Mouse (Mus musculus): ENCODE measurements around the gene Sytl3. TPM values are rescaled to one million over a fixed set of nuclear protein-coding genes. Genes with fewer than 3 reads are reported as not detected.
"Not testable (repeated sequence)": the region's sequence is repeated elsewhere in the genome, so short reads cannot be mapped to it uniquely, and the experiment has no call there.

The Sytl3 gene
- polyA plus RNA-seq, 1 experiment from 2014 or later: not detected

DNA sequence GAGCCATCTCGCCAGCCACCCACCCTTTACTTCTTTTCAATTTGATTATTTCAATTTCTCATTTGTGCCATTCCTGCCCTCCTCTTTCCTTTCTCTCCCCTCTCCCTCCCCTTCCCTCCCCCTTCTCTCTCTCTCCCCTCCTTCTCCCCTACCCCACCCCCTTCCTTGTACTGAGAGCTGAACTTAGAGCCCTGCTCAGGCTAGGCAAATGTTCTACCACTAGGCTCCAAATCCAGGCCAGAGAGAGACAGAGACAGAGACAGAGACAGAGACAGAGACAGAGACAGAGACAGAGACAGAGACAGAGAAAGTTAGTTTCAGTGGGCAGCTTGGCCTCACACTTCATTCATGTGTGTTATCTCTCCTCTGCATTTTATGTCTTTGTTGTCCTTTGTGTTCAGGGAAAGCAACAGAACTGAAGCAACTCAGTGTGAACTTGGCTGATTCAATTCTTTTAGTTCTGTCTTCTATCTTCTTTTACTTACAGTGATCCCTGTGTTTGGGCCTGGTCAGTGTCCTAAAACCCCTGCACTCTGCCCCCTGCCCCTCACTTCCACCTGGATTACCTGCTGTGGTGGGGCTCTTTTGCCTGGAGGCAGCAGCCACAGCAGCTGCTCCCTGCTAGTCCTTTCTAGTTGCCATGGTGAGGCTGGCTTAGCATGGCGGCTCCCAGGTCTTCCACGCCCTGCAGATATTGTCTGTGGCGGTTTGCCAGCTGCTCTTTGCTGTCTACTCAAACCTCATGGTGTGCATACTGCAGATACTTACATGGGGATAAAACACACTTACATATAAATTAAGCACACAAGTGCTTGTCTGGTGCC lies 25.8 kb downstream of the Sytl3 start:
- H3K4me1 ChIP-seq; H3K27me3 ChIP-seq (replicated peaks; ENCODE audit: low read depth, poor library complexity, severe bottlenecking); H3K36me3 ChIP-seq (replicated peaks); H3K4me3 ChIP-seq; DNase-seq (ENCODE audit: low spot score); H3K27ac ChIP-seq (replicated peaks); H3K9me3 ChIP-seq: not testable (repeated sequence)
- WGBS: 0% methylated on average over 1 of the region's 4 CpGs

DNA sequence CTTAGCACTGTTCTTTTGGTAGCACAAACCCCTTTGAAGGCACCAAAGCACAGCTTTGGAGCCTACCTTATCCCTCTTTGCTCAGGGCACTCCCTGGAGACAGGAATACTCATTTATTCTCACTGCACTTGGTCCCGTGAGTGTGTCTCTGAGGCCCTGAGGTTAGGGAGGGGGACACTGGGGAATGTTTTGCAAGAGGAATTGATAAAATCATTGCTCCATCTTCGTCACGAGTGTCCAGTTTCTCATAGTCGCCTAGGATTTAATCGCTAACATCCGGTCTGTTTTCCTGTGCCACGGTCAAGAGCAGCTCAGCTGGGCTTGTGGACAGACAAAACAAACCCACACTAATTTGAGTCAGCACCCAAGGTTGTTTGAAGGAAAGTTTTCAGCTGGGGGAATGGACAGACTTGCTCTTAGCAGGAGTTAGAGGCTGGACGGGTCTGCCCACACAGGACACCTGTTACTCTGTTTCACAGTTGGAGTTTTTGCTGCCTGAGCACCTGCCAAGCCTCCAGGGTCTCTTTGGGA lies 26.5 kb downstream of the Sytl3 start:
- DNase-seq (ENCODE audit: low spot score); H3K9me3 ChIP-seq; H3K27ac ChIP-seq (replicated peaks); H3K27me3 ChIP-seq (replicated peaks; ENCODE audit: low read depth, poor library complexity, severe bottlenecking); H3K36me3 ChIP-seq (replicated peaks); H3K4me3 ChIP-seq; H3K4me1 ChIP-seq: not testable (repeated sequence)
- 29% methylated on average over 5 of the region's 8 CpGs for WGBS

DNA sequence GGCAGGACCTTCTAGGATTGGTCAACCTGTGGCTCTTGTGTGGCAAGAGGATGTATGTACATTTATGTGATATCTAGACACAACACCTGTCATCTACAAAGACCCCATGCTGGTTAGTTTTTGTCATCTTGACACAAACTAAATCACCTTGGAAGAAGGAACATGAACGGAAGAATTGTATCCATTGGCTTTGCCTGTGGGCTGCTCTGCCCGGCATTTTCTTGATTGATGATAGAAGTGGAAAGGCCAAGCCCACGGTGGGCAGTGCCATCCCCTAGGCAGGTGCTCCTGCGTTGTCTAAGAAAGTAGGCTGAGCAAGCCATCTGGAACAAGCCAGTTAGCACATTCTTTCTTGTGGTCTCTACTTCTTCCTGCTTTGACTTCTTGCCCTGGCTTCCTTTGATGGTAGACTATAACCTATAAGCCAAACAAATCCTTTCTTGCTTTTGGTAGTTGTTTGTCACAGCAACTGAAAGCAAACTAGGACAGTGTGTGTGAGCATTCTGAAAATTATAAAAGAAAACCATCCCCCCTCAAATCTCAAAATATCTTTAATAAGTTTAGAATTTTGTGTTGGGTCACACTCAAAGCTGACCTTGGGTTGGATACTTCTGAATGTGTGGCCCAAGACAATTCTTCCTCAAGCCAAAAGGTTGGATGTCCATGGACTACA lies 27.5 kb downstream of the Sytl3 start:
- not testable (repeated sequence) for H3K36me3 ChIP-seq (replicated peaks); H3K4me1 ChIP-seq; H3K27ac ChIP-seq (replicated peaks); H3K27me3 ChIP-seq (replicated peaks; ENCODE audit: low read depth, poor library complexity, severe bottlenecking); DNase-seq (ENCODE audit: low spot score); H3K4me3 ChIP-seq; H3K9me3 ChIP-seq
- 94% methylated on average over 3 of the region's 4 CpGs for WGBS

DNA sequence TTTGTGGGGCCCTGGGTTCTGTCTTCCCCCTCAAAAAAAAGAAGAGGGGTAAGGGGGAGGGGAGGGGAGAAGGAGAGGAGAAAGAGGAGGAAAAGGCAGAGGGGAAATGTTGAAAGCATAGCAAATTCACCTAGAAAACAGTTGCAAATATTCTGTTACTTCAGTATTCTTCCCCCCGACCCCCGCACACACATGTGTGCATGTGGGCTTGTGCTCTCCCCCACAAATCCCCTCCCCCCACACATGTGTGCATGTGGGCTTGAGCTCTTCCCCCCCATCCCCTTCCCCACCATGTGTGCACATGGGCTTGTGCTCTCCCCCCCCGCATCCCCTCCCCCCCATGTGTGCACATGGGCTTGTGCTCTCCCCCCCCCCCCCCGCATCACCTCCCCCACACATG lies 30.5 kb downstream of the Sytl3 start:
- not testable (repeated sequence) for H3K4me1 ChIP-seq; H3K4me3 ChIP-seq; H3K9me3 ChIP-seq; H3K36me3 ChIP-seq (replicated peaks); H3K27me3 ChIP-seq (replicated peaks; ENCODE audit: low read depth, poor library complexity, severe bottlenecking); DNase-seq (ENCODE audit: low spot score); H3K27ac ChIP-seq (replicated peaks)
- 91% methylated on average over 3 of the region's 4 CpGs for WGBS

GRCm38 (mm10) chr17:6691596-6691995 lies 32.7 kb downstream of the Sytl3 start:
- not testable (repeated sequence) for H3K36me3 ChIP-seq (replicated peaks); H3K4me1 ChIP-seq; H3K9me3 ChIP-seq; H3K27me3 ChIP-seq (replicated peaks; ENCODE audit: low read depth, poor library complexity, severe bottlenecking); H3K27ac ChIP-seq (replicated peaks); H3K4me3 ChIP-seq
- 11% methylated on average over 2 of the region's 2 CpGs for WGBS
- peak; percentile 37 for DNase-seq (ENCODE audit: low spot score)

- DNase-seq (ENCODE audit: low spot score); H3K4me1 ChIP-seq; H3K27ac ChIP-seq (replicated peaks); H3K36me3 ChIP-seq (replicated peaks); H3K9me3 ChIP-seq; H3K27me3 ChIP-seq (replicated peaks; ENCODE audit: low read depth, poor library complexity, severe bottlenecking); H3K4me3 ChIP-seq: not testable (repeated sequence)
- 77% methylated on average over 9 of the region's 9 CpGs for whole genome bisulfite sequencing
These were observed 36.8 kb downstream of the Sytl3 start for GRCm38 (mm10) chr17:6695712-6696111.

DNA sequence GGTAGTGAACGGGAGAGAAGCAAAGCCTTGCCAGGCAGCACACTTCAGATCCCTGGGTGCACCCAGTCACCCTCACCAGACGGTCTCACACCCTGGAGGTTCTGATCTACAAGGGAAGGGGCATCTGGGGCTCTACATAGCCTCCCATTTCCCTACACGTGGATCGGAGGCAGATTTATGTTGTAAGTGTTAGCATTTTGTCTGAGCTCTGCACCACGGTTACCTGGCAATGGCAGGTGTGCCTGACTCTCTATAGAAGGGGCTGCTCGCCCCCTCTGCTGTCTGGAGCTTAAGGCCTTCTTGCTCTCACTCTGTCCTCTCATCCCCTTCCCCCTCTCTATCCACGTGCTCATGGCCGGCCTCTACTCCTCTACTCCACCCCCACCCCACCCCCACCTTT lies 37.6 kb downstream of the Sytl3 start:
- not testable (repeated sequence) for DNase-seq (ENCODE audit: low spot score)

DNA sequence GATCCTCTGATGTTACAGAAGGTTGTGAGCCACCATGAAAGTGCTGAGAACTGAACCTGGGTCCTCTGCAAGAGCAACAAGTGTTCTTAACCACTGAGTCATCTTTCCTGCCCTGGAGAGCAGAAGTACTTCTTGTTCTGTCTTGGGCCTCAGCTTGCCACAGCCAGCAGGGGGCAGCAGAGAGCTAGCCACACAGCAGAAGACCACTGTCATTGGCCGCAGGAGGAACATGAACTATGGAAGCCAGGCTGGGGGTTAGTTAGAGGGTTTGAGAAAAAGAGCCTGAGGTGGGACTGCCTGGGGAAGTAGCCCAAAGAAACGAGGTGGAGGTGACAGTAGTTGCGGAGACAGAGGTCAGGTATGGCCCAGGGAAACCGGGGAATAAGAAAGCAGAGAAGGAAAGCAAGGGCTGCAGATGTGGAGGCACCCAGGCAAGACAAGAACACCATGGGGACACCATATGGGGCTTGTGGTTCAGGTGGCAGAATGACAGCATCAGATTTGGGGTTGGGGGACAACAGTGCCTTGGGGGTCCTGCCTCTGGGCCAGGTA lies 38.4 kb downstream of the Sytl3 start:
- not testable (repeated sequence) for H3K9me3 ChIP-seq; H3K36me3 ChIP-seq (replicated peaks); DNase-seq (ENCODE audit: low spot score); H3K4me1 ChIP-seq; H3K27ac ChIP-seq (replicated peaks); H3K27me3 ChIP-seq (replicated peaks; ENCODE audit: low read depth, poor library complexity, severe bottlenecking); H3K4me3 ChIP-seq
- WGBS: 29% methylated on average over 4 of the region's 4 CpGs

More for the DNA sequence above, 37.6 kb downstream of the Sytl3 start:
- not testable (repeated sequence) for H3K9me3 ChIP-seq; H3K27me3 ChIP-seq (replicated peaks; ENCODE audit: low read depth, poor library complexity, severe bottlenecking); H3K27ac ChIP-seq (replicated peaks); H3K4me1 ChIP-seq; H3K4me3 ChIP-seq; H3K36me3 ChIP-seq (replicated peaks)
- WGBS: 58% methylated on average over 8 of the region's 8 CpGs

GRCm38 (mm10) chr17:6699502-6699901 lies 40.6 kb downstream of the Sytl3 start:
- H3K36me3 ChIP-seq (replicated peaks); H3K4me1 ChIP-seq; H3K9me3 ChIP-seq; DNase-seq (ENCODE audit: low spot score); H3K27me3 ChIP-seq (replicated peaks; ENCODE audit: low read depth, poor library complexity, severe bottlenecking); H3K27ac ChIP-seq (replicated peaks); H3K4me3 ChIP-seq: not testable (repeated sequence)
- 91% methylated on average over 9 of the region's 9 CpGs for WGBS

GRCm38 (mm10) chr17:6700077-6700476 lies 41.2 kb downstream of the Sytl3 start:
- not testable (repeated sequence) for H3K4me1 ChIP-seq; H3K36me3 ChIP-seq (replicated peaks); DNase-seq (ENCODE audit: low spot score); H3K9me3 ChIP-seq; H3K27me3 ChIP-seq (replicated peaks; ENCODE audit: low read depth, poor library complexity, severe bottlenecking); H3K4me3 ChIP-seq; H3K27ac ChIP-seq (replicated peaks)
- WGBS: 80% methylated on average over 5 of the region's 7 CpGs

DNA sequence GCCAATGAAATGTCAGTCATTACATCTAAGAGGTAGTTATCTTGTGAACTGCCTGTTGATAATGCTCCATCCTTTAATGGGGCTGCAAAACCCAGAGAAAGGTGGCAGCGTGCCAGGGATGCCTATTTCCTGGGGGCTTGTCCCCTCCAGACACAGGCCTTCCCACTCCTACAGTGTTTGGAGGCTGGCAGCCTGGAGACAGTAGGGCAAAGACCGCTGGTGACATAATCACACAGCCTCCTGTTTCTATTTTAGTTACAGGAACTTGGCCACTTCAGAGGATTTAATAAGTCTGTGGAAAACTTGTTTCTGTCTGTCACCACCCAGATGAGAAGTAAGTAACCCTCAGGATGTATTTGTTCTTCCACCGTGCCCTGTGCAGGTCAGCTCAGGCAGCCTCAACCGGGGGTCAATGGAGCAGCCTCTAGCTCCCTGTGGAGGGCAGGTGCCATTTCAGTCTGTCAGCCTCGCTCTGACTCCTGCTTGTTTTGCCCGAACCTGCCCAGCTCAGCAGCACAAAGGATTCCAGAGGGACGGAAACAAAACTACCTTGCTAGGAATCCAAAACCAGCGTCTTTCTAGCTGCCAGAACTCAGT lies 43.8 kb downstream of the Sytl3 start:
- not testable (repeated sequence) for H3K4me1 ChIP-seq; H3K36me3 ChIP-seq (replicated peaks); H3K9me3 ChIP-seq; H3K4me3 ChIP-seq; H3K27ac ChIP-seq (replicated peaks); DNase-seq (ENCODE audit: low spot score); H3K27me3 ChIP-seq (replicated peaks; ENCODE audit: low read depth, poor library complexity, severe bottlenecking)
- 58% methylated on average over 3 of the region's 8 CpGs for WGBS

- H3K9me3 ChIP-seq; H3K4me1 ChIP-seq; H3K4me3 ChIP-seq; H3K27ac ChIP-seq (replicated peaks); H3K36me3 ChIP-seq (replicated peaks); H3K27me3 ChIP-seq (replicated peaks; ENCODE audit: low read depth, poor library complexity, severe bottlenecking); DNase-seq (ENCODE audit: low spot score): not testable (repeated sequence)
- WGBS: 78% methylated on average over 9 of the region's 9 CpGs
These were observed 44.7 kb downstream of the Sytl3 start for GRCm38 (mm10) chr17:6703381-6704270.

All from embryonic facial prominence, embryonic 10.5 days (tissue).